Mouse (Mus musculus): ENCODE results near the gene Ppm1l. TPM values are rescaled to one million over a fixed set of nuclear protein-coding genes. Genes with fewer than 3 reads are reported as not detected.
A peak's percentile ranks its signal among the peaks of the same experiment; 100 is the strongest.

Gene Ppm1l
- polyA plus RNA-seq, 1 experiment from 2014 or later, result 5.7 TPM

GRCm38 (mm10) chr3:69329910-69330309 lies 13.2 kb downstream of the Ppm1l start:
- Histone ChIP-seq H3K9me3 (ENCODE audit: low read length) (no peaks in the 10 kb centered on the region), H3K27me3 (ENCODE audit: insufficient read depth, low read length) (no peaks in the 10 kb centered on the region), H3K9ac (replicated peaks; ENCODE audit: low read length) (no peak overlapping the region), H3K27ac (ENCODE audit: low read length) (no peak overlapping the region), H3K4me3 (ENCODE audit: low read length) (no peak overlapping the region), H3K4me2 (replicated peaks; ENCODE audit: low read depth, low read length) (no peak overlapping the region), H3K36me3 (ENCODE audit: insufficient read depth, low read length) (no peaks in the 10 kb centered on the region), H3K4me1 (ENCODE audit: insufficient read depth, low read length) (0 out of 2 replicates have a peak, but pooled peaks cover 9% of the 10 kb centered on the region)
- peak; percentile 70; the same call in 1 of the 2 replicates for ATAC-seq (ENCODE audit: low FRiP score, low TSS enrichment)
- WGBS, result 15% methylated on average over 5 of the region's 5 CpGs

GRCm38 (mm10) chr3:69333819-69334218 lies 17.2 kb downstream of the Ppm1l start:
- ATAC-seq (ENCODE audit: low FRiP score, low TSS enrichment), result no peak
- H3K27ac ChIP-seq (ENCODE audit: low read length), result no peak overlapping the region
- 0 out of 2 replicates have a peak, but pooled peaks cover 9% of the 10 kb centered on the region for H3K4me1 ChIP-seq (ENCODE audit: insufficient read depth, low read length)
- H3K27me3 ChIP-seq (ENCODE audit: insufficient read depth, low read length), result no peaks in the 10 kb centered on the region
- H3K36me3 ChIP-seq (ENCODE audit: insufficient read depth, low read length), result no peaks in the 10 kb centered on the region
- no peak overlapping the region for H3K9ac ChIP-seq (replicated peaks; ENCODE audit: low read length)
- 66% methylated on average over 9 of the region's 9 CpGs for WGBS
- no peaks in the 10 kb centered on the region for H3K9me3 ChIP-seq (ENCODE audit: low read length)
- H3K4me2 ChIP-seq (replicated peaks; ENCODE audit: low read depth, low read length), result no peak overlapping the region
- H3K4me3 ChIP-seq (ENCODE audit: low read length), result no peak overlapping the region

- H3K27me3 ChIP-seq (ENCODE audit: insufficient read depth, low read length), result no peaks in the 10 kb centered on the region
- no peaks in the 10 kb centered on the region for H3K4me1 ChIP-seq (ENCODE audit: insufficient read depth, low read length)
- WGBS, result 79% methylated on average over 1 of the region's 1 CpGs
- no peak overlapping the region for H3K4me2 ChIP-seq (replicated peaks; ENCODE audit: low read depth, low read length)
- no peak overlapping the region for H3K27ac ChIP-seq (ENCODE audit: low read length)
- no peak for ATAC-seq (ENCODE audit: low FRiP score, low TSS enrichment)
- H3K9ac ChIP-seq (replicated peaks; ENCODE audit: low read length), result no peak overlapping the region
- no peaks in the 10 kb centered on the region for H3K36me3 ChIP-seq (ENCODE audit: insufficient read depth, low read length)
- H3K9me3 ChIP-seq (ENCODE audit: low read length), result no peaks in the 10 kb centered on the region
- H3K4me3 ChIP-seq (ENCODE audit: low read length), result no peak overlapping the region
Observed at GRCm38 (mm10) chr3:69340486-69340885, 23.8 kb downstream of the Ppm1l start.

GRCm38 (mm10) chr3:69340971-69341370 lies 24.3 kb downstream of the Ppm1l start:
- Histone ChIP-seq H3K27ac (ENCODE audit: low read length) (no peak overlapping the region), H3K4me2 (replicated peaks; ENCODE audit: low read depth, low read length) (no peak overlapping the region), H3K4me3 (ENCODE audit: low read length) (no peak overlapping the region), H3K9me3 (ENCODE audit: low read length) (no peaks in the 10 kb centered on the region), H3K4me1 (ENCODE audit: insufficient read depth, low read length) (no peaks in the 10 kb centered on the region), H3K36me3 (ENCODE audit: insufficient read depth, low read length) (no peaks in the 10 kb centered on the region), H3K9ac (replicated peaks; ENCODE audit: low read length) (no peak overlapping the region), H3K27me3 (ENCODE audit: insufficient read depth, low read length) (no peaks in the 10 kb centered on the region)
- no peak for ATAC-seq (ENCODE audit: low FRiP score, low TSS enrichment)

GRCm38 (mm10) chr3:69341514-69341913 lies 24.9 kb downstream of the Ppm1l start:
- no peaks in the 10 kb centered on the region for H3K4me1 ChIP-seq (ENCODE audit: insufficient read depth, low read length)
- H3K36me3 ChIP-seq (ENCODE audit: insufficient read depth, low read length), result no peaks in the 10 kb centered on the region
- H3K4me3 ChIP-seq (ENCODE audit: low read length), result no peak overlapping the region
- no peak overlapping the region for H3K9ac ChIP-seq (replicated peaks; ENCODE audit: low read length)
- H3K9me3 ChIP-seq (ENCODE audit: low read length), result no peaks in the 10 kb centered on the region
- no peaks in the 10 kb centered on the region for H3K27me3 ChIP-seq (ENCODE audit: insufficient read depth, low read length)
- H3K27ac ChIP-seq (ENCODE audit: low read length), result no peak overlapping the region
- no peak overlapping the region for H3K4me2 ChIP-seq (replicated peaks; ENCODE audit: low read depth, low read length)
- ATAC-seq (ENCODE audit: low FRiP score, low TSS enrichment), result no peak
- WGBS, result 72% methylated on average over 8 of the region's 8 CpGs

- H3K36me3 ChIP-seq (ENCODE audit: insufficient read depth, low read length), result no peaks in the 10 kb centered on the region
- 69% methylated on average over 8 of the region's 8 CpGs for WGBS
- no peaks in the 10 kb centered on the region for H3K9me3 ChIP-seq (ENCODE audit: low read length)
- no peaks in the 10 kb centered on the region for H3K4me1 ChIP-seq (ENCODE audit: insufficient read depth, low read length)
- ATAC-seq (ENCODE audit: low FRiP score, low TSS enrichment), result no peak
- no peak overlapping the region for H3K4me3 ChIP-seq (ENCODE audit: low read length)
- no peak overlapping the region for H3K4me2 ChIP-seq (replicated peaks; ENCODE audit: low read depth, low read length)
- H3K9ac ChIP-seq (replicated peaks; ENCODE audit: low read length), result no peak overlapping the region
- no peaks in the 10 kb centered on the region for H3K27me3 ChIP-seq (ENCODE audit: insufficient read depth, low read length)
- H3K27ac ChIP-seq (ENCODE audit: low read length), result no peak overlapping the region
Observed at GRCm38 (mm10) chr3:69342247-69342921, 25.7 kb downstream of the Ppm1l start.

- Histone ChIP-seq H3K9me3 (ENCODE audit: low read length) (no peaks in the 10 kb centered on the region), H3K4me3 (ENCODE audit: low read length) (no peak overlapping the region), H3K36me3 (ENCODE audit: insufficient read depth, low read length) (no peaks in the 10 kb centered on the region), H3K4me1 (ENCODE audit: insufficient read depth, low read length) (no peaks in the 10 kb centered on the region), H3K4me2 (replicated peaks; ENCODE audit: low read depth, low read length) (no peak overlapping the region), H3K27ac (ENCODE audit: low read length) (no peak overlapping the region), H3K9ac (replicated peaks; ENCODE audit: low read length) (no peak overlapping the region), H3K27me3 (ENCODE audit: insufficient read depth, low read length) (no peaks in the 10 kb centered on the region)
- WGBS, result 83% methylated on average over 10 of the region's 10 CpGs
- ATAC-seq (ENCODE audit: low FRiP score, low TSS enrichment), result no peak
Observed at GRCm38 (mm10) chr3:69343124-69343523, 26.5 kb downstream of the Ppm1l start.

- Histone ChIP-seq H3K4me3 (ENCODE audit: low read length) (no peak overlapping the region), H3K27ac (ENCODE audit: low read length) (no peak overlapping the region), H3K9me3 (ENCODE audit: low read length) (no peaks in the 10 kb centered on the region), H3K36me3 (ENCODE audit: insufficient read depth, low read length) (no peaks in the 10 kb centered on the region), H3K9ac (replicated peaks; ENCODE audit: low read length) (no peak overlapping the region), H3K4me2 (replicated peaks; ENCODE audit: low read depth, low read length) (no peak overlapping the region), H3K4me1 (ENCODE audit: insufficient read depth, low read length) (no peaks in the 10 kb centered on the region), H3K27me3 (ENCODE audit: insufficient read depth, low read length) (no peaks in the 10 kb centered on the region)
- WGBS, result 89% methylated on average over 4 of the region's 4 CpGs
- no peak for ATAC-seq (ENCODE audit: low FRiP score, low TSS enrichment)
Observed at GRCm38 (mm10) chr3:69346514-69346913, 29.9 kb downstream of the Ppm1l start.

GRCm38 (mm10) chr3:69348197-69348920 lies 31.7 kb downstream of the Ppm1l start:
- no peaks in the 10 kb centered on the region for H3K4me1 ChIP-seq (ENCODE audit: insufficient read depth, low read length)
- no peak overlapping the region for H3K27ac ChIP-seq (ENCODE audit: low read length)
- H3K4me3 ChIP-seq (ENCODE audit: low read length), result no peak overlapping the region
- no peaks in the 10 kb centered on the region for H3K36me3 ChIP-seq (ENCODE audit: insufficient read depth, low read length)
- 81% methylated on average over 11 of the region's 11 CpGs for WGBS
- no peaks in the 10 kb centered on the region for H3K9me3 ChIP-seq (ENCODE audit: low read length)
- no peaks in the 10 kb centered on the region for H3K27me3 ChIP-seq (ENCODE audit: insufficient read depth, low read length)
- no peak overlapping the region for H3K9ac ChIP-seq (replicated peaks; ENCODE audit: low read length)
- ATAC-seq (ENCODE audit: low FRiP score, low TSS enrichment), result no peak
- H3K4me2 ChIP-seq (replicated peaks; ENCODE audit: low read depth, low read length), result no peak overlapping the region

- Histone ChIP-seq H3K27ac (ENCODE audit: low read length) (no peak overlapping the region), H3K4me3 (ENCODE audit: low read length) (no peak overlapping the region), H3K9me3 (ENCODE audit: low read length) (no peaks in the 10 kb centered on the region), H3K4me2 (replicated peaks; ENCODE audit: low read depth, low read length) (no peak overlapping the region), H3K4me1 (ENCODE audit: insufficient read depth, low read length) (no peaks in the 10 kb centered on the region), H3K9ac (replicated peaks; ENCODE audit: low read length) (no peak overlapping the region), H3K27me3 (ENCODE audit: insufficient read depth, low read length) (no peaks in the 10 kb centered on the region), H3K36me3 (ENCODE audit: insufficient read depth, low read length) (no peaks in the 10 kb centered on the region)
- WGBS, result 71% methylated on average over 4 of the region's 4 CpGs
- no peak for ATAC-seq (ENCODE audit: low FRiP score, low TSS enrichment)
Observed at GRCm38 (mm10) chr3:69348921-69349237, 32.2 kb downstream of the Ppm1l start.

Data from kidney, embryonic 16.5 days (tissue).